Mouse (Mus musculus) cerebellum, adult 2 months (tissue): ENCODE results near the gene Tanc1.

Experiments used
- CTCF ChIP-seq: fragments of 200-500 bp; IDR thresholded peaks from 2 replicates; pipeline ENCODE4 v1.5.1; 2011; ENCODE audit warnings: low read depth, mild to moderate bottlenecking, control low read depth, low read length, moderate library complexity, borderline replicate concordance; ENCODE audit not compliant: insufficient read depth
- POLR2A ChIP-seq: fragments of 200-500 bp; IDR thresholded peaks from 2 replicates; pipeline ENCODE4 v1.6.1; 2011; ENCODE audit warnings: low read length, control low read depth, borderline replicate concordance; ENCODE audit not compliant: insufficient read depth

DNA sequence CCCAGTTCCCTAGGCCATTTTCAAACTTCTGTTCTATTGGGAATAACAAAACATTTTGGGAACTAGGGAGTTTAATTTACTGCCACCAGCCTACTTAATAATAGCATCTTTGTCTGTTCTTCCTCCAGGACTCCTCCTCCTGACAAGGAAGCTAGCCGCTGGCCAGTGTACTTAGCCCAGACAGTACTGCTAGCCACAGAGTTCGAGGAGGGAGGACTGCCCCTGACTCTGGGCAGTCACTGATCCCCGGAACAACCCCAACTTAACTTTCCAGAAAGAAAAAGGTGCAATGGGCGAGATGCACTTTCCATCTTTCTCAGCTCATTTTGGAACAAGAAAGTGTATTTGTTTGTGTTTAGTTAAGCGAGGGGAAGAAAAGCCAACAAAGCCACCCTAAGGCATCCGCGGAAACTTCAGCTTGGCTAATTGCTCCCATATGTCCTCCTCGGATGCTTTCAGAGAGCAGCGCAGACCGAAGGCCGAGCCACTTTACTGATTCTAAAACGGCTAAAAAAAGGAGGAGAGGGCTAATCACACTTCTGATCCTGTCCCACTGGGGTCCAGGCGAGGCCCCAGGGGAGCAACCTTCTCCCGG is 529 bp upstream of the Tanc1 start:
- TF ChIP-seq CTCF (no peak), POLR2A (no peak)
